Mouse (Mus musculus) intestine, embryonic 14.5 days (tissue): ENCODE measurements at regions not wholly inside any gene's neighbourhood (a gene's known extent, or its start where the extent isn't known, plus 50 kb on each side); places are given as distances from the start of the nearest gene placed in this dataset.

Experiments
- ATAC-seq: fragments of 200-750 bp; cut with Nextera tagmentation; replicated peaks from 2 replicates; pipeline ENCODE4 v1.8.0; 2017; ENCODE audit warnings: low read depth, moderate number of reproducible peaks, moderate TSS enrichment, moderate library complexity; ENCODE audit not compliant: low FRiP score, low TSS enrichment
- DNase-seq: peaks from one replicate; pipeline ENCODE4 v3.0.0-alpha.2; 2018; ENCODE audit warnings: low spot score
- H3K27ac ChIP-seq: fragments of 300-500 bp; sonication (generic); 2 replicates; pipeline ENCODE4 v1.5.1; 2014; ENCODE audit warnings: low read depth, mild to moderate bottlenecking, control low read depth
- H3K27me3 ChIP-seq: fragments of 300-500 bp; sonication (generic); replicated peaks from 2 replicates; pipeline ENCODE4 v1.6.1; 2014; ENCODE audit warnings: low read length, control low read depth; ENCODE audit not compliant: control insufficient read depth, insufficient read depth
- H3K36me3 ChIP-seq: fragments of 300-500 bp; sonication (generic); 2 replicates; pipeline ENCODE4 v1.6.1; 2014; ENCODE audit warnings: low read length, control low read depth; ENCODE audit not compliant: control insufficient read depth, insufficient read depth
- H3K4me1 ChIP-seq: fragments of 300-500 bp; sonication (generic); replicated peaks from 2 replicates; pipeline ENCODE4 v1.6.1; 2014; ENCODE audit warnings: low read length, control low read depth, mixed read lengths; ENCODE audit not compliant: control insufficient read depth, insufficient read depth
- H3K4me2 ChIP-seq: fragments of 300-500 bp; sonication (generic); 2 replicates; pipeline ENCODE4 v1.6.1; 2014; ENCODE audit warnings: low read length
- H3K4me3 ChIP-seq: fragments of 300-500 bp; sonication (generic); 2 replicates; pipeline ENCODE4 v1.5.1; 2014; ENCODE audit warnings: low read depth, low read length, control low read depth, mixed read lengths
- H3K9ac ChIP-seq: fragments of 300-500 bp; sonication (generic); 2 replicates; pipeline ENCODE4 v1.6.1; 2014; ENCODE audit warnings: mild to moderate bottlenecking, low read length
- H3K9me3 ChIP-seq: fragments of 300-500 bp; sonication (generic); 2 replicates; pipeline ENCODE4 v1.6.1; 2016; ENCODE audit warnings: low read length, control low read depth; ENCODE audit not compliant: control insufficient read depth
- WGBS: fragments of 180-500 bp; shearing (Covaris S2); extraction: QIAGEN DNeasy Blood & Tissue Kit; methylation state at CpG from one replicate; pipeline ENCODE4 v1.1.7; 2014; 5-methylcytosine and 5-hydroxymethylcytosine counted together

DNA sequence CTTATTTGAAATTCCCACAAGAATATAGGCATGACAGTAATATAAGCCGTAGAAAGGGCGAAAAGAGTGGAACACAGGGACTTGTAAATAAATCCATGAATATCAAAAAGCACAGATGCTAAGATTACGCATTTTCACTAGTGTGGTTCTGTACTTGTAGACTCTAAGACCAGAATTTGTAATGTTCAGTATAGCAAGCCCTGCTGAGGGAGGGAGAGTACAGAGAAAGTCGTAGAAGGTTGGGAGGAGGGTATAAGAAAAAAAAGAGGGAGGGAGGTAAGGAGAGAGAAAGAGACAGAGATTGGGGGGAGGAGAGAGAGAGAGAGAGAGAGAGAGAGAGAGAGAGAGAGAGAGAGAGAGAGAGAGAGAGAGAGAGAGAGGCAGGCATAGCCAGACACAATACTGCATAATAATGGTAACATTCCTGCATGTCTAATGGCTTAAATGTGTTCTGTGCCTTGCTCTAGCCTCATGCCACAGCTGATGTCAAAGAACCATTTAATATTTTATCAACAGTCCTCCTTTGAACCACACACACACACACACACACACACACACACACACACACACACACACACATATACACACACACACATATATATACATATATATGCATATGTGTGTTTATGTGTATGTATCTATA lies 354.1 kb upstream of the Tmem161b start:
- no peak overlapping the region for H3K4me3 ChIP-seq
- no peak for DNase-seq
- no peaks in the 10 kb centered on the region for H3K9me3 ChIP-seq
- H3K27ac ChIP-seq = no peak overlapping the region
- H3K4me2 ChIP-seq = no peak overlapping the region
- WGBS = 81% methylated on average over 4 of the region's 4 CpGs
- H3K27me3 ChIP-seq = no peaks in the 10 kb centered on the region
- H3K9ac ChIP-seq = no peak overlapping the region
- ATAC-seq = no peak
- H3K4me1 ChIP-seq = no peaks in the 10 kb centered on the region
- no peaks in the 10 kb centered on the region for H3K36me3 ChIP-seq

DNA sequence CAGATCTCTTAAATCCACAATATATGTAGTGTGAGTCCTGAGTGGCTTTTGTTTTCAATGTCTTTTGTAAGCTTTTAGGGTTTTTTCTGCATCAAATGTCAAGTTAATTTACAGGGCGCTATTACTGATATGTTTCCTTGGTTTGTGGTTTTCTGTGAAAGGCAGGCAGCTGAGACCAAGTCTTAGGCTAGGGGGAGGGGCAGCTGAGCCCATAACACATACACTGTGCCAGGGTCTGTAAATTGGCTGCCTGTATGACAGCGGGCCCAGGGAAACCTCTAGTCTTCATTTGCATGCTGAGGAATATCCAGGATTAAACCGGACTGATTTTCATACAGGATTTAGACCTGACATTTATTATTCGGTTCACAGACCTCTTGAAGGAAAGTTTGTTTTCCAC lies 353.2 kb upstream of the Tmem161b start:
- Histone ChIP-seq H3K4me2 (no peak overlapping the region), H3K36me3 (no peaks in the 10 kb centered on the region), H3K9ac (no peak overlapping the region), H3K27ac (no peak overlapping the region), H3K9me3 (no peaks in the 10 kb centered on the region), H3K27me3 (no peaks in the 10 kb centered on the region), H3K4me1 (no peaks in the 10 kb centered on the region), H3K4me3 (no peak overlapping the region)
- ATAC-seq = no peak
- no peak for DNase-seq
- 56% methylated on average over 4 of the region's 4 CpGs for WGBS

DNA sequence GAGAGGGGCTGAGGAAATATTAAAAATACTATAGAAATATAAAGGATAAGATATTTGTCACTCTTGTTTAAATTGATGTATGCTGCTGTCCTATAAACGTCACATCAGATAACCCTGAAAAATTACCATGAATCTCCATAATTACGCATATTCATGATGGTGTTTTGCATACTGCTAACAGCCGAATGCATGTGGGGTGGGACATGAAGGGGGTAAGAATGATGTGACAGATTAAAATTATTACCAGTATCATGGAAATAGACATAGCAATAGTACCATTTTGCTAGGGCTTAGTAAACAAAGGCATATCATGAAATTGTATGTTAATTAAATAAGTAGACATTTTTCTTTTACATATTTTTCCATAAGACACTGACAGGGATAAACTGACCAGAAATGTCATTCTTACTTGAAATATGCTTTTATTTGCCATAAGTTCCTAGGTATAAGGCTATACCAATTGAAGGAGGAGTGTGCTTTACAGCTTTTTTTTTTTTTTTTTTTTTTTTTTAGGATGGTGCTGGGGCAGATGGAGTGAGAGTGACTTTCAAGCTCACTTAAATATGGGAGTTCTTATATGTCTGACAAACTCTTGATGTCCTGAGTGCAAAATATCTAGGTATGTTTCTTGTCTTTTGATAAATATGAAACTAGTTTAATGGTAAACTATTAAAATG lies 349.8 kb upstream of the Tmem161b start:
- WGBS = 66% methylated on average over 3 of the region's 3 CpGs
- no peaks in the 10 kb centered on the region for H3K27me3 ChIP-seq
- ATAC-seq (no peak), DNase-seq (no peak)
- no peaks in the 10 kb centered on the region for H3K36me3 ChIP-seq
- H3K27ac ChIP-seq = no peak overlapping the region
- no peak overlapping the region for H3K4me2 ChIP-seq
- no peak overlapping the region for H3K4me3 ChIP-seq
- H3K9ac ChIP-seq = no peak overlapping the region
- no peaks in the 10 kb centered on the region for H3K9me3 ChIP-seq
- H3K4me1 ChIP-seq = no peaks in the 10 kb centered on the region

DNA sequence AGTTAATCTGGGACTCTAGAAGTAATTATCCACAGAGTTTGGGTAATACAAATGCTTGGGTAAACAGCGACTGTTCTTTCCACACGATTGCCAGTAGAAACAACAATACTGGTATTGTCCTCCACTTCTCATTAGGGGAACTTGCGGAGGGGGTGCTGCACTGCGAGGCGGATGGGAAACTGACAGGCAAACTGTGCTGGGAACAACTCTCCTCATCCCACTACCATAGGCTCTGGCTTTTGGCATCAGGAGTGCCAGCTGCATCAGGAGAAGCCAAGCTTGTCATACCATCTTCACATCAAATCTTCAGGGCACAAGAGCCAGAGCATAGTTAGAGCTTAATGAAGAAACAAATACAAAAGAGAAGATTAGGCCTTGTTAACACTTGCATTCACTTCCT lies 349.2 kb upstream of the Tmem161b start:
- no peak overlapping the region for H3K4me3 ChIP-seq
- H3K27me3 ChIP-seq = no peaks in the 10 kb centered on the region
- no peak overlapping the region for H3K9ac ChIP-seq
- H3K36me3 ChIP-seq = no peaks in the 10 kb centered on the region
- H3K9me3 ChIP-seq = no peaks in the 10 kb centered on the region
- H3K4me2 ChIP-seq = no peak overlapping the region
- no peak overlapping the region for H3K27ac ChIP-seq
- no peaks in the 10 kb centered on the region for H3K4me1 ChIP-seq
- WGBS = 33% methylated on average over 5 of the region's 5 CpGs
- DNase-seq (no peak), ATAC-seq (no peak)

DNA sequence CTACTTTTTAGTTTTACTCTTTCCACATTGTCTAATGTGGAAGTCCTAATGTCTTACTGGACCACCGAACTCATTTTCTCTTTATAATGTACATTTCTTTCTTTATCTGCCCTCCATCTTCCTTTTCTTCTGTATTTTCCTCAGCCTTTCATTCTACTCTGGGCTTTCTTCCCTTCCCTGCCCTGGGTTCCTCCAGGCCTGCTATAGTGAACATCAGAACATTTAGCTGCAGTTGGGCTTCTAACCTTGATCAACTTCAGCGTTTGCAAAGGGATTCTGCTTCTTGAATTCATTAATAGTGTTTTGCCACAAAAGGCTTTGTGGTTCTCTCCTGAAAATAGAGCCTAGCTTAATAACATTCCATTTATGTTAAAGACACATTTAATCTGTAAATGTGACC lies 342.5 kb upstream of the Tmem161b start:
- DNase-seq = no peak

DNA sequence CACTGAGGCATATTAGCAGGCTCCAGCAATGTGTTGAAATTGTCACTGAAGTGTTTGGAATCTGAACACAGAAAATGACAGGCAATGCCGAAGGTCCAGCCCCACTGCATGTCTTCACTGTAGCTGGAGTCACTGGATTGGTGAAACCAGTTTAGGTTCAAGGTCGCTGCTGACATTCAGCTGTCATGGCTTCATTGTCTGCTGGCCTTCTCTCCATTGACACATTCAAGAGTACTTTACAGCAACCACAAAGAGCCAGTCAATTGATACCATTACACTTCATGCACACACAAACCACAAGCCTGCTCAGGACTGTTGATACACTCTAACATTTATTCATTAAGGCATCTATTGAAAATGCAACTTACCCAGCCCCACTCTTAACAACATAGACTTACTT lies 341.8 kb upstream of the Tmem161b start:
- no peaks in the 10 kb centered on the region for H3K27me3 ChIP-seq
- no peak overlapping the region for H3K9ac ChIP-seq
- ATAC-seq (no peak), DNase-seq (no peak)
- H3K9me3 ChIP-seq = no peaks in the 10 kb centered on the region
- H3K4me1 ChIP-seq = no peaks in the 10 kb centered on the region
- H3K4me3 ChIP-seq = no peak overlapping the region
- no peaks in the 10 kb centered on the region for H3K36me3 ChIP-seq
- H3K27ac ChIP-seq = no peak overlapping the region
- H3K4me2 ChIP-seq = no peak overlapping the region
- WGBS = 77% methylated on average over 2 of the region's 2 CpGs

More for the DNA sequence above, 342.5 kb upstream of the Tmem161b start:
- no peak for ATAC-seq
- H3K4me2 ChIP-seq = no peak overlapping the region
- no peaks in the 10 kb centered on the region for H3K36me3 ChIP-seq
- no peaks in the 10 kb centered on the region for H3K9me3 ChIP-seq
- no peak overlapping the region for H3K9ac ChIP-seq
- H3K27ac ChIP-seq = no peak overlapping the region
- no peak overlapping the region for H3K4me3 ChIP-seq
- WGBS = 78% methylated on average over 2 of the region's 2 CpGs
- H3K27me3 ChIP-seq = no peaks in the 10 kb centered on the region
- no peaks in the 10 kb centered on the region for H3K4me1 ChIP-seq

DNA sequence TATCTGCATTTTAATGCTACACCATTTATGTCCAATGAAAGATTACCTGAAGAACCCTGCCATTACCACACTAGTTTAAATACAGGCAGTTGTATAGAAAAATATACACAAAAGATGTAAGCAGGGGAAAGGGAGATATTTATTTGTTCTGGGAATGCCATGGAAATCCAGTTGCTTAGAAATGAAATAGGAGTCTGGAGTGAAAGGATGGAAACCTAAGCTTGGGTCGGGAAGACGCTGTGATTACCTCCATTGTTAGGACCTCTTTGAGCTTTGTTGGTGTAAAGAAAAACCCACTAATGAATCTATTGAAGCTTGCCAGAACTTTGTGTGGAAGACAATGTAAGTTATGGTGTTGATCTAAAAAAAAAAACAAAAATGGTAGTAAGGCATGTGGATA lies 341.3 kb upstream of the Tmem161b start:
- no peak overlapping the region for H3K4me3 ChIP-seq
- H3K9ac ChIP-seq = no peak overlapping the region
- H3K4me2 ChIP-seq = no peak overlapping the region
- H3K36me3 ChIP-seq = no peaks in the 10 kb centered on the region
- no peaks in the 10 kb centered on the region for H3K4me1 ChIP-seq
- no peak overlapping the region for H3K27ac ChIP-seq
- ATAC-seq (no peak), DNase-seq (no peak)
- H3K9me3 ChIP-seq = no peaks in the 10 kb centered on the region
- H3K27me3 ChIP-seq = no peaks in the 10 kb centered on the region
- 85% methylated on average over 2 of the region's 2 CpGs for WGBS

DNA sequence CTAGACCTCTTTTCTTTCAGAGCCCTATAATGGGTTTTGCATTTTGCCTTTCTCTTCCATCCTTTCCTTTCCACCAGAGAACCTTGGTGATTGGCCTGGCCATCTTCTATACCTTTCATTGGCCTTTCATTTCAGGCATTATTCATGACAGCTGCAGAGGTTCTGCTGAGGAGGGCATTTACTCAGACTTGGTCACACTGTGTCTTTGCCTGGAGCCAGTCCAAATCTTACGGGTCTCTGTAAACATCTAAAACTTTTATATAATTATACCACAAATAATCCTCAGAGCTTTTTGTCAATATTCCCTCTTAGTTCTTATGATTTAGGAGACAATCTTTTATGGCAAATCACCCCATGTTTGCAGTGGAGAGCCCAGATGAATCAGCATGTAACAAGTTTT lies 339.3 kb upstream of the Tmem161b start:
- no peak overlapping the region for H3K9ac ChIP-seq
- H3K27me3 ChIP-seq = no peaks in the 10 kb centered on the region
- H3K4me2 ChIP-seq = no peak overlapping the region
- no peak for DNase-seq
- no peaks in the 10 kb centered on the region for H3K36me3 ChIP-seq
- H3K4me1 ChIP-seq = no peaks in the 10 kb centered on the region
- 50% methylated on average over 1 of the region's 1 CpGs for WGBS
- ATAC-seq = no peak
- no peak overlapping the region for H3K4me3 ChIP-seq
- no peaks in the 10 kb centered on the region for H3K9me3 ChIP-seq
- no peak overlapping the region for H3K27ac ChIP-seq

DNA sequence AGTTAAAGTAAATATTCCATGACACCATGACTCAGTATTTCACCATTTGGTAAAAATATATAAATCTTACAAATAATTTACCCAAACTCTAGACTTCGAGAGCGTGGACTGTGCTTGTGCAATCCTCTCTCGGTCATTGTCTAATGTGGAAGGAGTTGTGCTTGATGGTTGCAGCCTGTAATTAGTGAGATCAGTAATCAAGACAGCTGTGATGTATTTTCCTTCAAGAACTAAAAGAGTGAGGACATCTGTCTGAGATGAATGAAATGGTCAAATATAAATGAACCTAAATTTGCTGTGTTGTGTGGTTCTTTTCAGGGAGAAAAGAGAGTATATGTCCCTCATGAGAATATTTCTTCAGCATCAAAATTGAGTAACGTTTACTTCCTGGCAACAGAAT lies 338.3 kb upstream of the Tmem161b start:
- Histone ChIP-seq H3K36me3 (no peaks in the 10 kb centered on the region), H3K27me3 (no peaks in the 10 kb centered on the region), H3K4me3 (no peak overlapping the region), H3K4me2 (no peak overlapping the region), H3K9ac (no peak overlapping the region), H3K9me3 (no peaks in the 10 kb centered on the region), H3K27ac (no peak overlapping the region), H3K4me1 (no peaks in the 10 kb centered on the region)
- DNase-seq (no peak), ATAC-seq (no peak)
- WGBS = 82% methylated on average over 4 of the region's 4 CpGs
